Comparison of ENCODE assay signal across 23 mouse cellular contexts in the genomic region with DNA sequence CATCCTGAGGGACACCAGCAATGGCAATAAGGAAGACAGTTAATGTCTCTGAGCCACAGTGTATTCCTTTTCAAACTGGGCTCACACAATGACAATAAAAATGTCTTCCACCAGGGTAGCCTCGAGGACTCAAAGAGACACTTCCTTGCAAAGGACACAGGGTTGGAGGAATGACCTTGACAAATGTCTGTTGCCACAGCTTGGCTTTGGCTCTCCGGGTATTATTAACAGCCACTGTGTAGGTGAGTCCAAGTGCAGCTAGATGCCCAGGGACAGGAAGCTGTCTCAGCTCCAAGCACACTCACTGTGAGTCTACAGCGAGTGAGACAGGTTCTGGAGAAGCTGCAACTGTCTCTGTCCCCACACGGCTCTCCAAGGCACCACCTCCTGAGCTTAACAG. TPM values are rescaled to one million over a fixed set of nuclear protein-coding genes. Genes with fewer than 3 reads are reported as not detected.
DNase-seq lines count a peak whose midpoint lies in the region; ATAC-seq lines count a peak whose summit lies in the region.
"Had no signal": no experiment of that assay in that cellular context is flagged by ENCODE, and none has a peak within 500 bp of the region (broad histone marks: within the 10 kb centered on the region; RNA-seq: fewer than 3 reads in every experiment).

No protein-coding gene starts in this region.

- peak; percentile 24 for DNase-seq in adrenal gland, postnatal 10 days
- no peak for DNase-seq in adrenal gland, postnatal 36 days
- peak; percentile 26 for DNase-seq in heart, adult 8-10 months (ENCODE audit: low spot score)
- no peak for DNase-seq in heart, postnatal 4 days
- peak; percentile 67 for DNase-seq in kidney, adult 9 months
- no peak for DNase-seq in kidney, adult 18-20 months
- DNase-seq in lung, postnatal 36 days, result no peak
- DNase-seq: cerebellum, adult 8-10 months; cerebellum, postnatal 14 days; embryo, embryonic 11 days; gastrocnemius, adult 2 months; gastrocnemius, postnatal 25 days had no signal

- no peak overlapping the region for H3K9ac ChIP-seq in lung, embryonic 15.5 days
- H3K9ac ChIP-seq: embryonic facial prominence, embryonic 15.5 days; hindbrain, embryonic 14.5 days; intestine, embryonic 15.5 days had no signal

- no peak overlapping the region for H3K4me2 ChIP-seq in lung, embryonic 15.5 days
- H3K4me2 ChIP-seq: embryonic facial prominence, embryonic 15.5 days; hindbrain, embryonic 14.5 days; intestine, embryonic 15.5 days had no signal

- ATAC-seq in lung, embryonic 15.5 days (ENCODE audit: borderline replicate concordance, extremely low read depth, low FRiP score, low TSS enrichment), result no peak
- ATAC-seq: activated CD4-positive, CD25-positive, alpha-beta regulatory T cell, adult 4 months; forebrain, embryonic 14.5 days; intestine, embryonic 15.5 days; Patski had no signal

- no peaks in the 10 kb centered on the region for H3K9me3 ChIP-seq in lung, embryonic 15.5 days
- H3K9me3 ChIP-seq: embryonic facial prominence, embryonic 15.5 days; forebrain, embryonic 10.5 days; hindbrain, embryonic 10.5 days; intestine, embryonic 15.5 days had no signal

- H3K27ac ChIP-seq in lung, embryonic 15.5 days, result 0 out of 2 replicates have a peak overlapping the region, but pooled peaks have one; percentile 10
- H3K27ac ChIP-seq: embryonic facial prominence, embryonic 15.5 days; forebrain, embryonic 10.5 days; gastrocnemius, adult 2 months; hindbrain, embryonic 10.5 days; hindbrain, embryonic 14.5 days; intestine, embryonic 15.5 days had no signal

- no peaks in the 10 kb centered on the region for H3K36me3 ChIP-seq in lung, embryonic 15.5 days
- H3K36me3 ChIP-seq: embryonic facial prominence, embryonic 15.5 days; forebrain, embryonic 10.5 days; hindbrain, embryonic 10.5 days; intestine, embryonic 15.5 days had no signal

- no peak overlapping the region for H3K4me3 ChIP-seq in lung, embryonic 15.5 days
- H3K4me3 ChIP-seq: embryonic facial prominence, embryonic 15.5 days; erythroblast, embryonic 14.5 days; forebrain, embryonic 10.5 days; gastrocnemius, adult 2 months; hindbrain, embryonic 10.5 days; intestine, embryonic 15.5 days had no signal

- H3K4me1 ChIP-seq in lung, embryonic 15.5 days, result peaks cover 15% of the 10 kb centered on the region

- H3K27me3 ChIP-seq in lung, embryonic 15.5 days, result no peaks in the 10 kb centered on the region
- H3K27me3 ChIP-seq: CH12.LX; embryonic facial prominence, embryonic 15.5 days; intestine, embryonic 15.5 days; Patski had no signal

- WGBS in lung, embryonic 15.5 days, result 71% methylated on average over 4 of the region's 4 CpGs

RNA-seq across cellular contexts. Expression of gene Suclg2, which starts 14.0 kb away (rescaled TPM):
- 100 to 1,000 TPM; 130 to 132 TPM for total RNA-seq in adrenal gland, postnatal 10 days (2021)
- 100 to 1,000 TPM; 127 to 168 TPM for total RNA-seq in adrenal gland, postnatal 36 days (2021)
- total RNA-seq in heart, adult 8-10 months (2022), result 100 to 1,000 TPM; 157 to 172 (median 167) TPM
- total RNA-seq in heart, postnatal 4 days (2021), result 100 to 1,000 TPM in 1 of 2 experiments, 10 to 100 TPM in 1; 94.9 to 103 TPM
- 69.3 and 69.8 TPM in 2 replicates for polyA plus RNA-seq in lung, embryonic 15.5 days (2015; fragmentation: Nextera tagmentation; extraction: Ambion mirVana)

Comparison
In these comparisons a context has a peak if more than half of its experiments do, and no peak if none do; other contexts are left out.
1. DNase-seq: peak in adrenal gland, postnatal 10 days (single experiment), heart, adult 8-10 months (single experiment) and kidney, adult 9 months (single experiment); none in adrenal gland, postnatal 36 days (0 of 2), heart, postnatal 4 days (single experiment), kidney, adult 18-20 months (single experiment) and lung, postnatal 36 days (single experiment).